Mouse (Mus musculus): ENCODE data around the gene Eipr1.

Gene Eipr1

DNA sequence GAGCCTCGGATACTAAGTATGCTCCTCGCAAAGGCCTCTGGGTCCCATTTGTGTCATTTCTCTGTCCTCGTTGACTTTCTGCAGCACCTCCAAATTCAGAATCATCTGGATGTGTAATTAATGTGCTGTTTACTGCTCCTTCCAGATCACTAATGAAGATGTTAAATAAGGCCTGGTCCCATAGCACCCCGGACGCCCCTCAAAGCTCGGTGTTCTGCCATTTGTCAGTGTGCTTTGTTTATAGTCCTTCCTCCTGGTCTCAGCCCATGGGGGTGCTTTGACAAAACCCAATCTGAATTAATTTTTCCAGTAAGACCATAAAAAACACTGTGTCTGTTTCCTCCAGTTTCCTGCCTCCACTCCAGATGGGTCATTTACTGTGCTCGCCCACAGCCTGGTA, 28.6 kb downstream of the Eipr1 start:
- no peak for DNase-seq

DNA sequence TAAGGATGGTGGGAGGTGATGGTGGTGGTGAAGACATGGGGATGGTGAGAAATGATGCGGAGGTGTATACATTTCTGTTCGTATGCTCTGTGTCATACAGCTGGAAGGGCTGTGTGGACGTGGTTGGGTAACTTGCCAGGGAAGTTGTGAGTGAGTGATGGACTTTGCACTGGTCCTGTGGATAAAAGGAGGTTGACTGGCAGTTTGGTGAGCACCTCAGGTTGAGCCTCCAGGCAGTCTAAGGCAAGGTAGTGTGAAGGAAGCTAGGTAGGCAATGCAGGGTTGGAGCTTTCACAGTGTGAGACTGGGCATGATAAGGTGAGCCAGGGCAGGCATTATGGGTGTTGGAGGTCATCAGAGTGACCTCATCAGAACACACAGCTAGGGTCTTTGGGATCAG, 31.0 kb downstream of the Eipr1 start:
- DNase-seq = no peak

DNA sequence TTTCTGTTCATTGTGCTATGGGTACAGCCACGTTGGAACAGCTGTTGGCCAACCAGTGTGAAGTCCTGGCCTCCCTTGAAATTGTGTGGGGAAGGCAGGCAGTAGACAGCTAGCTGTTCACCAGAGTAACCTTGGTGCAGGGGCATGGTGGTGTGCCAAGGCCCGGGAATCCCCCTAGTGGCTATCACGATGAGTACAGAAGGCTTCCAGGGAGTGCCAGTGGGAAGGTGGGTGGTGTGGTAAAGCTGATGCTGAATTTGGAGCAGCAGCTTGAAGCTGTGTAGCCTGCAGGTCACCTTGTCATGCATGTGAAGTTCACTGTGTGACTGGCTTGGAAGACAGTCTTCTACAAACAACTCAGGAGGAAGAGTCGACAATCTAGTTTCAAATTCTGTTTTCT, 32.8 kb downstream of the Eipr1 start:
- DNase-seq = peak in 1 of 2 experiments; percentile 12

DNA sequence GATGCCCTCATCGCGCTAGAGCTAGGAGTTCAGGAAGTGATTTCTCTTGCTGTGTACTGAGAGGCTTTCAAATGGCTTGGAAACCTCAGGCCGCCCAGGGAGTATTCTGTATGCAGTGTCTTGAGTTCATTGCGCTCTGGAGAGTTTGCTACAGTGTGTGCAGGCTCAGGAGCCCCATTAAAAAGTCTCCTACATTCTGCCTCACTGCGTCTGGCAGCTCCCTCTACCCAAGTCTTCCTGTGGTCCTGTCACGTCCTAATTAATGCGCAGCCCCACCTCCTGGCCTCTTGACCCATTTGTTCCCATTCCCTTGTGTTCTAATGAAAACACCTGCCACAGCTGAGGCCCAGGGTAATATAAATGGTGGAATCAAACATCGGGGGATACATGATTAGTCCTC, 33.3 kb downstream of the Eipr1 start:
- no peak for DNase-seq

DNA sequence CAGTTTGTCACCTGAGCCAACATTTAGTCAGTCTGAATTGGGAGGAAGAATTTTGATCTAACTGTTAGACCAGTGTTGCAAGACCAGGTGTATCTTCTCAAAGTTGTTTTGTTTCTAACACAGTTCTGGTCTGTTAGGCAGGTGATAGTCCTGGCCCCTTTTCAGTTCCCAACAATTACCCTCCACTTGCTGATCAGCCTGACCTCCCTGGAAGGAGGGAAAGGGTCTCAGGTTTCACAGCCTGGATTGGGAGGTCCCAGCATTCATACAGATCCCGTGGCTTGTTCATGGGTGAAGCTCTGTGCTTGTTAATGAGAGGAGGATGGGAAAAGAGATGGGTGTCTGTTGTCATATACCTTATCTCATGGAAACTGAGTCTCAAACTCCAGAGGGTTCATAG, 33.7 kb downstream of the Eipr1 start:
- no peak for DNase-seq

DNA sequence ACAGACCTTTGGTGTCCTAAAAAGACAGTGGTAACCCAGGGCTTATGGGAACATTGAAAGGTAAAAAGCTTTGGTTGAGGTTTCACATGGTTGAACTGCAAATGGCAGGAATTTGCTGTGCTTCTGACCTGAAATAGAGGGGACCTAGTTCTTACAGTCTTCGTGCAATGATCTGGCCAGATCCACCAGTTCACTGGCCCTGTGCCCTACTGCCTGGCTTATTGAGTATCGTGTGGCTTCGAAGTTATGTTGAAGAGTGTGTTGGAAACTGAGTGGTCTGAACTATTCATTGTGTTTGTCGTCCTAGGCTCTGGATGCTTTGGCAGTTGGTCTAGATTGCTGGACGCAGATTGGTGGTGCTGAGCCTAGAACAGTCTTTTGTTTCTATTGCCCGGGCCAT, 34.7 kb downstream of the Eipr1 start:
- DNase-seq = no peak

DNA sequence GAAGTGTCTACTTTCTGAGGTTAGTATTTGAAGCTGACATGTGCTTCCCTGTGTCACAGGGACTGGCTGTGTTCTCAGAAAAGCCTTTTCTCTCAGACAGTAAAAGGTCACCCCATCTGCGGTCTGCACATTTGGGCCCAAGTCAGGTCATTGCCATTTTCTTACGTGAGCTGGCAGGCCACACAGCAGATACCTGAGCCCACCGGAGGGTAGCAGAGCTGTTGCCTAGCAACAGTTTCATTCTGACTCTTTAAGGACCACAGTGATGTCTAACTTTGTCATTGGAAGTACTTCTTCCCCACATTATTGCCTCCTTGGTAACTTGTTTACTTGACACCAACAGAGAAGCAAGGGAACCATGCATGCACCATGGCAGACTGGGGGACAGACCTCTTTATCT, 41.0 kb downstream of the Eipr1 start:
- no peak for DNase-seq

DNA sequence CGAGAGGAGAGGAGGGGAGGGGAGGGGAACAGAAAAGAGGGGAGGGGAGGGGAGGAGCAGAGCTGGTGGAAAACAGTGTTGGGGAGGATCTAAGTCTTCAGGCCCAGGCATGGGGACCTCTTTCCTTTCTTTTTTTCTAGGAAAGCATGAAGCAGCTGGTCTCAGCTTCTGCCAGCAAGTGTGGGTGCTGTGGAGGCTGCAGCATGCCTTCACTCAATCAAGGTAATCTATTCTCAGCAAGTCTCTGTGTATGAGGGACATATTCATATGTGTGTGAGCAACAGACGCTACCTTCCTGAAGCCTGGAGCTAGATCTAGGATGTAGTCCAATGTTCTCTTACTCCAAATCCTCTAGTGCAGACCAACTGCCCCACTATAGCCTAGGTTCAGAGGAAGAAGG, 42.1 kb downstream of the Eipr1 start:
- no peak for DNase-seq

DNA sequence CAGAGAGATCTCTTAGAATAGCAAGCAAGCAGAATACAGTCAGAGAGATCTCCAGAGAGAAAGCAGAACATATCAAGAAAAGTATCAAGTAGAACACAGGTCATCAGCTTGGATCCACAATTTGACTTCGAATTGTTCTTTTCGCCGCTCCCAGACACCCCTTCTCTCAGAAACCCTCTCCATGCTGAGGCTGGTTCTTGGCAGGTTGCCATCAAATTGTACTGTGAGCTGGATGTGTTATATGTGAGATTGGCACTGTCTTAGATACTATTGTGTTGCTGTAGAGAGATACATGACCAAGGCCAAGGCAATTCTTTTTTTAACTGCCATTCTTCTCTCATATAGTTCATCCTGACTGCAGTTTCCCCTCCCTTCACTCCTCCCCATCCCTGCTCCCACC, 43.4 kb downstream of the Eipr1 start:
- DNase-seq = no peak

DNA sequence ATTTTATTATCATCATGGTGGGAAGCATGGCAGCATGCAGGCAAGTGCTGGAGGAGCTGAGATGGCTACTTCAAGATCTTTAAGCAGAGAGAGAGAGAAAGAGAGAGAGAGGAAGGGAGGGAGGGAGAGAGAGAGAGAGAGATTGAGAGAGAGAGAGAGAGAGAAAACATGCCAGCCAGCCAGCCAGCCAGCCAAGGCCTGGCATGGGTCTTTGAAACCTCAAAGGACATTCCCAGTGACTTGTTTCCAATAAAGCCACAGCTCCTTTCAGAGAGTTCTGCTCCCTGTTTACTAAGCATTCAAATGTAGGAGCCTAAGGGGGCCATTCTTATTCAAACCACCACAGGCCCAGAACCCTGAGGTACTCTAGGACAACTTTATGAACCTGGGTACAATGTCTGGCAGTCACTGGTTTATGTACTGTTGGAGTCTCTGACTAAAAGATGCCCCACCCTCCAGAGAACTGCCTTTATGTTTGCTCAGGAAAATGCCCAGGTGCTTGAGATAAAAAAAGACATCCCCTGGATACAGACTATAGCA, 45.3 kb downstream of the Eipr1 start:
- DNase-seq = no peak

DNA sequence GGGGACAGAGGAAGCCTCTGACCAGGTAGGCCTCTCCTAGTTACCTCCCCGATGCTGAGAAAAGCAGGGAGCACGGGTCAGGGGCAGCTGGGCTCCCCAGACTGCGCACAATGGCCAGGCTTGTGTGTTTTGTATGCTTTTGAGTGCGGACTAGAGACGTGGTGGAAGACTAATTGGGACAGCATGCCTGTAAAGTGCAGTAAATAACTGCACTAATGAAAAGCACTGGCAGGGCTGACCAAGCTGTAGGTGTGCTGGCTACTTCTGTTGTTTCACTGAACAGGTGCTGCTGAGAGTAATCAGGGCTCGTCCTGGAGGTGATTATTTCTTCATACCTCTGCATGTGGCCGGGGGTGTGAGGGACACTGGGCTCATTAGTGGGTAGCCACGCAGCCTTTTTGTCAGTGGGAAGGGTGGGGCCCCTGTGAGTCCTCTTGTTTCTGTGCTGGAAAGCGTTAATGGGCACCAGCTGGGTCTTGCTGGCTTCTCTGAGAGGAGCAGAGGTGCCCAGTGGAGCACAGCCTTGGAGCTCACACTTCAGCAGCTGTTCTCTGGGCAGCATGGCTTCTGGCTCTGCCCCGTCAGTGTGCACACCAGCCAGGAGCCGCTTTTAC, 48.3 kb downstream of the Eipr1 start:
- no peak for DNase-seq

DNA sequence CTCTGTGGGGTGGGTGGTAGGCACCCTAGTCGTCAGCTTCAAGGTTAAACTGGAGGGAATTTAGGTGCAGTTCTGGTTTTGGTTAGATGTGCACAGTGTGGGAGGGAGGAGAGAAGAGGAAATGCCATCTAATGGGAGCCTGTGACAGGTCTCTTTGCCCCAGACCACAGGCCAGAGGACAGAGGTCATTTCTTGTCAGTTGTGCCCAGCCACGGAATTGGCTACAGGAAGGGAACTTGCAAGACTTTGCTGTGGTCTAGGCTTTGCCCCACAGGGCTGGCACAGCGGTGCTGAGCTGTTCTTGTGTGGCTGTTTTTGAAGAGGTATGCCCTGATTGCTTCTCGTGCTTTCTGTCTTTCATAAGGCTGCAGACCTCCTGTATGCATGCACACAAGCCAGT, 48.8 kb downstream of the Eipr1 start:
- no peak for DNase-seq

DNA sequence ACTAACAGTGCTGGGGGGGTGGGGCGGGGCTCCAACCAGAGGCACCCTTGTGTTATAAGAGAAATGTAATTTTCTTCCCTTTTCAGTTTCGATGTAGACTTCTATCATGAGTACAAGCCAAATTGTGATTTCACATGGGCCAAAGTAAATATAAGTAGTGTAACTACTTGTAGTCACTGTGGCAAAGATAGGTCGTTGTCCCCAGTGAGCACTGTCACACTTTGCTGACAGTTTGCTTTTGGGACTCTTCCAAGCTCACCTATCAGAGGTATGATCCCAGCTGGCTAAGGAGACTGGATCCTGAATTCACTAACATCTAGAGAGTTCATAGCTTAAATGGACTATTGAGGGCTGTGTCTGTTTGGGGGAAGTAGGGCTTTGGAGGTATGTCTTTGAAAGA, 49.3 kb downstream of the Eipr1 start:
- DNase-seq = no peak

DNA sequence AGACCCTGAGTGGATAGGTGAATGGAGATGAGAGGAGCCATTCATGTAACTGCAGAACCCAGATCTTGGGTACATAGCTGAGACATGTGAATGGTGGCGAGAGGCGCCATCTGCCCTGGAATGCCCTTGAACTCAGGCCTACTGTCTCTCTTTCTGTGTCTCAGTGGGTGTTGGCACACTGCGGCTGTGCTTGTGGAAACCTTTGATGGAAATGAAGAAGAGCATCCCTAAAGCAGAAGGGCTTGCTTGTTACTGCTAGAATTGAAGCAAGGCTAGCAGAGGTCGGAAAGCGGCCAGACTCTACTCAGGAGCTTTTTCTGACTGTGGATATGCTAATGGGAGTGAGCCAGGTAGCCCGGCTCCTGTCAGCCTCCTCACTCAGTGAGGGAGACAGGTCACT, 50.1 kb downstream of the Eipr1 start:
- DNase-seq = no peak

DNA sequence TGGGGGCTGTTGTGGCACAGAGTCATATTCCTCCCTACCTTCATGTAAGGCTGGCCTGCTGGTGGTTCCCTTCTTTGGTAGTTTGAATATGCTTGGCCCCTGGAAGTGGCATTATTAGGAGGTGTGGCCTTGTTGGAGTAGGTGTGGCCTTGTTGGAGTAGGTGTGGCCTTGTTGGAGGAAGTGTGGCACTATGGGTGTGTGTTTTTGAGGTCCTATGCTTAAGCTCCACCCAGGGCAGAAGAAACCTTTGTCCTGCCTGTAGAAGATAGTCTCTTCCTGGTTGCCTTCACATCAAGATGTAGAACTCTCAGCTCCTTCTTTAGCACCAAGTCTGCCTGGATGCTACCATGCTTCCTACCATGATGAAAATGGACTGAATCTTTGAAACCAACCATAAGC, 51.4 kb downstream of the Eipr1 start:
- DNase-seq = no peak

DNA sequence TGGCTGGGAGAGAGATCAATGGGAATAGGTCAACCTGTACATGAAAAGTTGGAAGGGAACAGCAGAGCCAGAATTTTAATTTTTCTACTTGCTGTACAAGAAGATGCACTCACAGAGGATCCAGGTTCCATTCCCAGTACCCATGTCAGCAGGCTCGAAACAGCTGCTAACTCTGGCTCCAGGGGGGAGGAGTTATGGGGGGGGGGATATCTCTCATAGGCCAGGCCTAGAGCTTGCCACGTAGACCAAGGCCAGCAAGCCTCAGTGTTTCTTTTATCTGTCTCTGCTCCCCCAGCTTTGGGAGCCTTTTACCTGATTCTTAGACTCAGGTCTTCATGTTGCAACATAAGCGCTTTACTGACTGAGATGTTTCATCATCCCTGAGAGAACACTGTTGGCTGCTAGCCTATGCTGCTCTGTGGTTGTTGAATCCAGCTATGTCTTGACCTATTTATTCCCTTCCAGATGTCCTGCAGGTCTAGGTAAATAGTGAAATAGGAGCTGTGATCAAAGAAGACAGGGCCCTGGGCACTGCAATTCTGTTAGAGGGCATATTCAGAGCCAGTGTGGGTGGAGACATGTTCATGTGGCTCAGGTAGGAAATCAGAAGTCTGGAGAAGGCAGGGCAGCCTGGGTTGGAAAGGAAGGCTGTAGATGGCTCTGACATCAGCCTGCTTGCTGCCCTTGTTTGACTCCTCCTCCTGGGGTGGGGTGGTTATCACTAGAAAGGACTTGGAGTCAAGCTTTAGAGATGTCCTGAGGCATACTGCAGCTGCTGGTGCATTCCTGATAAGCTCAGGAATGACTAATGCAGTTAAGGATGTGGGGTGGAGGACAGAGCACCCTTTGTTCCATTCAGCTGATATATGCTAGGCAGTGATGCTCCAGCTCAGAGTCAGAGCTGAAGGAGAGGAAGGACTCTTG, 53.2 kb downstream of the Eipr1 start:
- no peak for DNase-seq

DNA sequence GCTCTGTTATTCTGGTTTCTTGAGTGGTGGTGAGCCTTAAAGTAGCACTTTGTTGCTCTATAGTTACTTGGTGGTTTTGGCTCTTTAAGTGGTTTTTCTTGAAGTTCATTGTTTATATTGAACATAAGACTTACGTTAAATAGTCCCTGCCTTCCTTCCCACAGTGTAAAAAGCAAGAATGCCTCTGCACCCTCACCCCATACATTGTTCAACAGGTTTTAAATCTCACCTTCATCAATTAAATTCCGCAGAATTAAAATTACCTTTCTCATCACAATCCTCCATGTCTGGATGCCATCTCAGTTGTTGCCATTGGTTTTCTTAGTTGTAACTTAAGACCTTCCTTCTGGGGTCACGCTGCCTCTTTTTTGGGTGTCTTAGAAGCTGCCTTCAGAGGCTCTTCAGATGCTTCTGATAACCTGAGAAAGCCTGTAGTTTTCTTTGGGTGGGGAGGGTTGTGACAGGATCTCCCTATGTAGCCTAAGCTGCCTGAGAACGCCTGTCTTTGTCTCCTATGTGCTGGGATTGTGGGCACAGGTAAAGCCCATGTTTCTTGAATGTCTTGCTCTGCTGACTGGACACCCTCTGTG, 57.3 kb downstream of the Eipr1 start:
- DNase-seq = no peak

DNA sequence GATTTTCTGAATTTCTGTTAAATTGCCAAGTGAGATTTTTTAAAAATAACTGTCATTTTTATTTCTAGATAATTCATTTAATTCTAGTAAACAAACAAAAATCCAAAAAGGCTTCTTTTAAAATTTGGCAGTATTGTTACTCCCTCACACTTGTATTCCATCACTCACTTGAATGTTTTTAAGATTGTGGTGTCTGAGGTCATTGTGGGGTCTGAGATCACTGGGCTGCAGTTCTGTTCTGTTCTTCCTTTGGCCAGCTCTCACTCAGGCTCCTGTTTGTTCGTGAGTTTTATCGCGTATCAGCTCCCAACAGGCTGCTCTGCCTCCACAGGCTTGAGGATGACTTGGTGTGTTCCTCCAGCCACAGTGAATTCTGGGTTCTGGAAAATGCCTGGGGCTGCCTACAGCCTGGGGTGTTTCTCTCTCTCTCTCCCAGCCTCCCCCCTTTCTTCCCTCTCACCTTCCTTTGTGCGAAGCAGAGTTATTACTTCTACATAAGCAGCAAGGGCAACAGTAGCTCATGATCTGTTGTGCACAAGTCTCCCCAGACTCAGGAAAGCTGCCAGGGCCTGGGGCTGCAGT, 58.2 kb downstream of the Eipr1 start:
- DNase-seq = no peak

DNA sequence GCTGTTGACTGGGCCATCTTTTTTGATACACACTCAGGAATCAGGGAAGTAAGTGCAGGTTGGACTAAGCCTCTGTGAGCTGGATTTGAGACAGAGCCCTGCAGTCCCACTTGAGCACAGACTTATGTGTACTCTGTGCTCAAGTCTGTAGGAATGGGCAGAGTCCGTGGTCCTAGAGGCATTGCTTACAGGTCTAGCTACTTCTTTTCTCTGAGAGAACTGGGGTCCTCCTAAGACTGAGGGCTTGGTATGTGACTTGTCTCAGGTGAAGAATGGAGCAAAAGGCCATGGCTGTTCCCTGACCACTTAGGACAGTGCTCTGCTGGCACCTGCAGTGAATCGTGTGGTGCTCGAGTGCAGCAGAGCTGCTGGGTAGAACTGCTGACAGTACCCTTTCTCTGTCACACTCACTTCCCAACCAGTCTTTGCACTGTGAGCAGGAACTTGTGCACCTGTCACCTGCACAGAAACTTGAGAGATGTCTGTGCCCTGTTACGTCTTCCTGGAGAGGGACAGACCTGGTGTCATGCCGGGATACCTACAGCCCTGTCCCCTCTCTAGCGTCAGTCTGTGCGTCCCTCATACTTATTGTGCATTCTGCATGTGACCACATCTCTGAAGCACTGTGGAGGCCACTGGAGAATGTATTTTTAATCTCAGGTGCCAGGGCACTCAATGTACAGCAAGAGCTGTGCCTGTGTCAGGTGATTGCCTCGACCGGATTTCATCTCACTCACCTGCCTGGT, 65.3 kb downstream of the Eipr1 start:
- no peak for DNase-seq

DNA sequence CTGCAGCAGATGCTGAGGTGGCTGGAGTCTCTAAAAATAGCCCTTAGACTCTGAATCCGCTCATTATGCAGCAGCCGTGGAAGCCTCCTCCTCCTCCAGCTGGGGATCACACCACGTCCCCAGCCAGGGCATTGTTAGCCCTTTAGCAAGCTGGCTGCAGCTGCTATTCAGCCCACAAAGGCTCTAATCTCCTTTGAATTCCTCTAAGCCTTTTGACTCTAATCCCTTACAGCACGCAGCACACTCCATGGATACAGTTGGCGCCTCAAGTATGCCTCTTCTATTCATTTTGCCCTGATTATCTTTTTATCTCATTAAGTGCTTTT, 65.8 kb downstream of the Eipr1 start:
- DNase-seq = peak; percentile 21 to 56

DNA sequence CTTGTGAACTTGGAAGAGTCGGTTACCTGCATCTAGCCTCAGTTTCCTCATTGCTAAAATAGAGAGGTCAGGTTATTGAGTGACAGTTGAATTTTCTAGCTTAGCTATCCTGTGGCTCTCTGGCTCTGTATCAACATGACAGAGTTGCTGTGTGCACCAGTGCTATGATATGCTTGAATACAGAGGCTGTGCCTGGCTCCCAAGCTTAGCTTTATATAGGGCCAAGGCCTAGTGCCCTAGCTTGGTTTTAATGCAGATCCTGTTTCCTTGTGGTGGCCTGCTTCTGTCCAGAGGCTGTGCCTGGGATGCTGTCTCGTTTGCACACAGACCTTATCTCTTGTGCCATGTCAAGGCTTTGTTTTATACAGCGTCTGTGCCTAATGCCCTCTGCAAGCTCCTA, 66.3 kb downstream of the Eipr1 start:
- DNase-seq = no peak

DNA sequence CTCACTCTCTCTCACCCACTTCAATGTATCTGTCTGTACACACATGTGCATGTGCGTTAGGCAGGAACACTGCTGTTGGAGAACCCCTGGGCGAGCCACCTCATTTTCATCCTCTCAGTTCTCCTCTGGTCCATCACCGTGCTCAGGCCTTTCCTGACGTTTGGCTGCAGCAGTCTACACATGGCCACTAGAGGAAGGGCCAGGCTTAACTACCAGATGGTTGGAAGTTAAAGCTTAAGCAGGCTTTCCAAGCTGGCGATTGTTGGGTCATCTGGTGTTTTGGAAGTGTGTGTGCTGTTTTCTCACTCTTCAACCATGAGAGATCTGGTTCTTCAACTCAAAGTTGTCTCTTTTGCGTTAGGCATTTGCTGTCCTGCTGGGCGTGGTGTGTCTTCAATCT, 71.9 kb downstream of the Eipr1 start:
- no peak for DNase-seq

DNA sequence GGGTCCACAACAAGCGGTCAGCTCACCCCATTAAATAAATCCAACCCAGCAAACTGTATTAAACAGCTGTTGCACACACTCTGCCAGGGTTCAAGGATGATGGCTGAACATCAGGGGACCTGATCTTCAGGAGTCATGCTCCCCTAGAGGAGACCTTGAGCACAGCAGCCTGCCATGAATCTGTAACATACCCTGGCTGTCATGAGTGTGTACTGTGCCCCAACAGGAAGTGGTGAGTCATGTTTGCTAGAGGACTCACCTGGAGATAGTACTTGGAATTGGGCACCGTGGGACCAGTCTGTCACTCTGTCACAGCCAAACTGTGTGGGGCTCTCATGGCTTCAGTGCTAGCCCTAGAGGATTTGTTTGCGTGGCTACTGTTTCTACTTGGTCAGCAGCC, 77.9 kb downstream of the Eipr1 start:
- DNase-seq = no peak

All from lung, postnatal 4 days (tissue).